Mouse (Mus musculus) intestine, embryonic 15.5 days (tissue): ENCODE results near the gene Asb16. TPM values are rescaled to one million over a fixed set of nuclear protein-coding genes. Genes with fewer than 3 reads are reported as not detected.

Experiments used
- ATAC-seq: fragments of 200-750 bp; cut with Nextera tagmentation; 2 replicates; pipeline ENCODE4 v1.8.0; 2017; ENCODE audit warnings: moderate TSS enrichment, moderate library complexity
- H3K27ac ChIP-seq: fragments of 300-500 bp; sonication (generic); 2 replicates; pipeline ENCODE4 v1.5.1; 2015; ENCODE audit warnings: mild to moderate bottlenecking, inconsistent platforms
- H3K27me3 ChIP-seq: fragments of 300-500 bp; sonication (generic); replicated peaks from 2 replicates; pipeline ENCODE4 v1.6.1; 2015; ENCODE audit warnings: inconsistent platforms
- H3K36me3 ChIP-seq: fragments of 300-500 bp; sonication (generic); 2 replicates; pipeline ENCODE4 v1.6.1; 2015; ENCODE audit warnings: inconsistent platforms
- H3K4me1 ChIP-seq: fragments of 300-500 bp; sonication (generic); replicated peaks from 2 replicates; pipeline ENCODE4 v1.6.1; 2015; ENCODE audit warnings: inconsistent platforms
- H3K4me2 ChIP-seq: fragments of 300-500 bp; sonication (generic); replicated peaks from 2 replicates; pipeline ENCODE4 v1.6.1; 2015; ENCODE audit warnings: mild to moderate bottlenecking, inconsistent platforms
- H3K4me3 ChIP-seq: fragments of 300-500 bp; sonication (generic); replicated peaks from 2 replicates; pipeline ENCODE4 v1.5.1; 2015; ENCODE audit warnings: inconsistent platforms
- H3K9ac ChIP-seq: fragments of 300-500 bp; sonication (generic); 2 replicates; pipeline ENCODE4 v1.6.1; 2015; ENCODE audit warnings: inconsistent platforms
- H3K9me3 ChIP-seq: fragments of 300-500 bp; sonication (generic); 2 replicates; pipeline ENCODE4 v1.6.1; 2016; ENCODE audit warnings: inconsistent platforms
- WGBS: fragments of 180-500 bp; shearing (Covaris S2); methylation state at CpG from one replicate; pipeline ENCODE4 v1.1.7; 2015; 5-methylcytosine and 5-hydroxymethylcytosine counted together
- polyA plus RNA-seq: library from polyadenylated mRNA; unstranded; fragments of >200 nt; fragmentation: Nextera tagmentation; extraction: Ambion mirVana; gene quantifications from 2 replicates; pipeline ENCODE4 v1.2.1, GENCODE M21; 2015

Gene Asb16
- polyA plus RNA-seq, 1 experiment from 2014 or later, result not detected

- Histone ChIP-seq H3K27me3 (no peaks in the 10 kb centered on the region), H3K9me3 (no peaks in the 10 kb centered on the region), H3K27ac (no peak overlapping the region), H3K4me1 (peaks cover 16% of the 10 kb centered on the region), H3K4me2 (no peak overlapping the region), H3K9ac (no peak overlapping the region), H3K4me3 (no peak overlapping the region), H3K36me3 (peaks cover 38% of the 10 kb centered on the region)
- 87% methylated on average over 11 of the region's 11 CpGs for WGBS
- no peak for ATAC-seq
Observed at GRCm38 (mm10) chr11:102291051-102291535, 22.6 kb downstream of the Asb16 start.

GRCm38 (mm10) chr11:102293971-102294370 lies 25.4 kb downstream of the Asb16 start:
- peaks cover 22% of the 10 kb centered on the region for H3K36me3 ChIP-seq
- H3K4me3 ChIP-seq, result no peak overlapping the region
- no peak overlapping the region for H3K27ac ChIP-seq
- no peak overlapping the region for H3K9ac ChIP-seq
- H3K4me2 ChIP-seq, result no peak overlapping the region
- no peaks in the 10 kb centered on the region for H3K27me3 ChIP-seq
- WGBS, result 90% methylated on average over 13 of the region's 13 CpGs
- H3K9me3 ChIP-seq, result no peaks in the 10 kb centered on the region
- no peak for ATAC-seq
- H3K4me1 ChIP-seq, result peaks cover 16% of the 10 kb centered on the region; the same call in 1 of the 2 replicates

GRCm38 (mm10) chr11:102294416-102294815 lies 25.9 kb downstream of the Asb16 start:
- H3K4me2 ChIP-seq, result peak overlapping the region; percentile 93; the same call in 1 of the 2 replicates
- peaks cover 16% of the 10 kb centered on the region; the same call in 1 of the 2 replicates for H3K4me1 ChIP-seq
- H3K27ac ChIP-seq, result no peak overlapping the region
- H3K27me3 ChIP-seq, result no peaks in the 10 kb centered on the region
- no peak for ATAC-seq
- H3K9me3 ChIP-seq, result no peaks in the 10 kb centered on the region
- 62% methylated on average over 5 of the region's 5 CpGs for WGBS
- peak overlapping the region; percentile 87; the same call in 1 of the 2 replicates for H3K9ac ChIP-seq
- H3K36me3 ChIP-seq, result peaks cover 21% of the 10 kb centered on the region
- H3K4me3 ChIP-seq, result no peak overlapping the region; the same call in 1 of the 2 replicates

- no peaks in the 10 kb centered on the region for H3K27me3 ChIP-seq
- H3K36me3 ChIP-seq, result peaks cover 20% of the 10 kb centered on the region
- H3K4me1 ChIP-seq, result peaks cover 16% of the 10 kb centered on the region; the same call in 1 of the 2 replicates
- H3K9me3 ChIP-seq, result no peaks in the 10 kb centered on the region
- peak overlapping the region; percentile 100 for H3K27ac ChIP-seq
- 65% methylated on average over 12 of the region's 12 CpGs for WGBS
- H3K9ac ChIP-seq, result peak overlapping the region; percentile 87
- no peak for ATAC-seq
- H3K4me3 ChIP-seq, result peak overlapping the region; percentile 78
- H3K4me2 ChIP-seq, result peak overlapping the region; percentile 93
Observed at GRCm38 (mm10) chr11:102294887-102295597, 26.5 kb downstream of the Asb16 start.

GRCm38 (mm10) chr11:102295598-102296471 lies 27.3 kb downstream of the Asb16 start:
- peak; percentile 39 for ATAC-seq
- peak overlapping the region; percentile 100 for H3K27ac ChIP-seq
- H3K4me1 ChIP-seq, result peaks cover 16% of the 10 kb centered on the region; the same call in 1 of the 2 replicates
- H3K9me3 ChIP-seq, result no peaks in the 10 kb centered on the region
- WGBS, result under 1% methylated on average over 54 of the region's 73 CpGs
- peak overlapping the region; percentile 87 for H3K9ac ChIP-seq
- H3K36me3 ChIP-seq, result peaks cover 14% of the 10 kb centered on the region
- no peaks in the 10 kb centered on the region for H3K27me3 ChIP-seq
- H3K4me3 ChIP-seq, result peak overlapping the region; percentile 78
- H3K4me2 ChIP-seq, result peak overlapping the region; percentile 93

- H3K9ac ChIP-seq, result peak within 1 kb of the TSS; percentile 87
- H3K4me1 ChIP-seq, result peaks cover 16% of the 10 kb centered on the region; the same call in 1 of the 2 replicates
- H3K4me3 ChIP-seq, result peak within 1 kb of the TSS; percentile 78
- no peaks in the 10 kb centered on the region for H3K27me3 ChIP-seq
- peak; percentile 96 for ATAC-seq
- H3K36me3 ChIP-seq, result peaks cover 4% of the 10 kb centered on the region
- H3K9me3 ChIP-seq, result no peaks in the 10 kb centered on the region
- WGBS, result under 1% methylated on average over 74 of the region's 125 CpGs
- H3K4me2 ChIP-seq, result peak within 1 kb of the TSS; percentile 93
- peak within 1 kb of the TSS; percentile 100 for H3K27ac ChIP-seq
Observed at GRCm38 (mm10) chr11:102296491-102297472, 28.2 kb downstream of the Asb16 start, which contains the start of gene Atxn7l3. TSS of gene Atxn7l3 (minus strand) at chr11:102296631.

- Histone ChIP-seq H3K9me3 (no peaks in the 10 kb centered on the region), H3K4me2 (peak overlapping the region; percentile 93), H3K4me1 (peaks cover 16% of the 10 kb centered on the region; the same call in 1 of the 2 replicates), H3K9ac (peak overlapping the region; percentile 87), H3K36me3 (peaks cover 3% of the 10 kb centered on the region; the same call in 1 of the 2 replicates), H3K4me3 (peak overlapping the region; percentile 78), H3K27me3 (no peaks in the 10 kb centered on the region), H3K27ac (peak overlapping the region; percentile 100)
- 23% methylated on average over 27 of the region's 27 CpGs for WGBS
- ATAC-seq, result no peak
Observed at GRCm38 (mm10) chr11:102297577-102298556, 29.3 kb downstream of the Asb16 start.

GRCm38 (mm10) chr11:102299839-102300238 lies 31.3 kb downstream of the Asb16 start:
- Histone ChIP-seq H3K4me3 (no peak overlapping the region), H3K9me3 (no peaks in the 10 kb centered on the region), H3K36me3 (no peaks in the 10 kb centered on the region), H3K4me2 (no peak overlapping the region), H3K9ac (no peak overlapping the region), H3K27me3 (no peaks in the 10 kb centered on the region), H3K27ac (no peak overlapping the region), H3K4me1 (peaks cover 5% of the 10 kb centered on the region; the same call in 1 of the 2 replicates)
- 17% methylated on average over 1 of the region's 1 CpGs for WGBS
- ATAC-seq, result no peak

GRCm38 (mm10) chr11:102304141-102304540 lies 35.6 kb downstream of the Asb16 start:
- no peak for ATAC-seq
- Histone ChIP-seq H3K27ac (no peak overlapping the region), H3K4me3 (no peak overlapping the region), H3K4me1 (peaks cover 4% of the 10 kb centered on the region), H3K9me3 (no peaks in the 10 kb centered on the region), H3K4me2 (no peak overlapping the region), H3K27me3 (no peaks in the 10 kb centered on the region), H3K9ac (no peak overlapping the region), H3K36me3 (peaks cover 17% of the 10 kb centered on the region)
- 46% methylated on average over 2 of the region's 2 CpGs for WGBS

GRCm38 (mm10) chr11:102305359-102305758 lies 36.8 kb downstream of the Asb16 start:
- Histone ChIP-seq H3K4me3 (no peak overlapping the region), H3K9ac (no peak overlapping the region), H3K4me1 (peaks cover 15% of the 10 kb centered on the region), H3K4me2 (no peak overlapping the region), H3K36me3 (peaks cover 17% of the 10 kb centered on the region), H3K9me3 (no peaks in the 10 kb centered on the region), H3K27me3 (no peaks in the 10 kb centered on the region), H3K27ac (no peak overlapping the region)
- ATAC-seq, result no peak
- 68% methylated on average over 3 of the region's 3 CpGs for WGBS
